Mouse (Mus musculus) erythroblast, adult 5-6 weeks (primary cell): Measurements from ENCODE around the gene Elac2. TPM values are rescaled to one million over a fixed set of nuclear protein-coding genes. Genes with fewer than 3 reads are reported as not detected.

ENCODE experiments used
- ATAC-seq: replicated peaks from 2 replicates; pipeline ENCODE4 v1.8.0; 2016; ENCODE audit warnings: moderate number of reproducible peaks, mild to moderate bottlenecking, moderate TSS enrichment, inconsistent platforms; ENCODE audit not compliant: poor library complexity, low FRiP score, severe bottlenecking
- total RNA-seq, 2 experiments: library from RNA; stranded (forward) in 1 of 2; stranded (reverse) in 1 of 2; fragments of 150-400 nt in 1 of 2; fragments of 200-764, 138-1000 nt in 1 of 2; gene quantifications; 2 replicates each; pipeline versions ENCODE4 v1.2.3 to v1.2.4; 2015 to 2017; ENCODE audit warnings: low replicate concordance in 2 of 2

The Elac2 gene
- total RNA-seq, 2 experiments from 2014 or later: 4.6 to 5.6 TPM

GRCm38 (mm10) chr11:65016754-65017153 is 37.9 kb downstream of the Elac2 start:
- no peak for ATAC-seq

DNA sequence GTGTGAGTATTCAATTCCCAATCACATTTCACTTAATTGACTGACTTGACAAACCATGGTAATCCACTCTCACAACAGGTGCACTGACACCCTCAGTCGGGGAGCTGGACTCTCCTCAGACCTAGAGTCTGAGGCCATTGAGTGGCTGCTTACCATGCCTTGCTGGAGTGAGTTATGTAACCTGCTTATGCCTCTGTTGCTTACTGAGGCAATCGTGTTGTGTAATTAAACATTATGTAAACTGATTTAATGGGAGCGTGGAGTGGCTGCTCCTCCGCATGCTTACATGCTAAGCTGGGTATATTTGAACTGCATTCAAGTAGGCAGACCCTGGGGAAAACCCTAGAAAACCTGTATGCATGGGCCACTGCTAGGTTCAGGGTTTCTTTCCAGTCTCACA is 41.9 kb downstream of the Elac2 start:
- ATAC-seq: no peak

GRCm38 (mm10) chr11:65022771-65023170 is 43.9 kb downstream of the Elac2 start:
- ATAC-seq: no peak

GRCm38 (mm10) chr11:65028049-65028448 is 49.2 kb downstream of the Elac2 start:
- no peak for ATAC-seq

- no peak for ATAC-seq
Observed at GRCm38 (mm10) chr11:65030201-65030600, 51.4 kb downstream of the Elac2 start.

DNA sequence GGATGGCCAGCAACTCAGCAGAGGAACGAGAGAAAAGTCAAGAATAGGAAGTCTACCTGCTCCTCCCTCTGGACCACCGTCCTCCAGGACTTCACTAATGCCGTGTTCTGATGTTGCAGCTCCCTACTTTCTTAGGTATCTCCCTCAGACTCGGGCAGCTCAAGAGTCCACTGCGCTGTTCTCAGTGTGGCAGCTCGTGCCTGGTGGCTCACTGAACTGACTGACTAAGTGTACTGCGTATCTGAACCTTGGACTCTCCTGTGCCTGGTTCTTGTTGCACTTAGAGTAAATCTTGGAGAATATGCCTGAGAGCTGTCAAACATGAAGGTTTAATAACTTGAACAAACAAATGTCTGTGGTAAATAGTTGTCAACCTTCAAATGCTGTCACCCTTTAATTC is 53.4 kb downstream of the Elac2 start:
- ATAC-seq: no peak

GRCm38 (mm10) chr11:65038996-65039395 is 60.2 kb downstream of the Elac2 start:
- ATAC-seq: no peak

GRCm38 (mm10) chr11:65039517-65040095 is 60.8 kb downstream of the Elac2 start:
- ATAC-seq: no peak

DNA sequence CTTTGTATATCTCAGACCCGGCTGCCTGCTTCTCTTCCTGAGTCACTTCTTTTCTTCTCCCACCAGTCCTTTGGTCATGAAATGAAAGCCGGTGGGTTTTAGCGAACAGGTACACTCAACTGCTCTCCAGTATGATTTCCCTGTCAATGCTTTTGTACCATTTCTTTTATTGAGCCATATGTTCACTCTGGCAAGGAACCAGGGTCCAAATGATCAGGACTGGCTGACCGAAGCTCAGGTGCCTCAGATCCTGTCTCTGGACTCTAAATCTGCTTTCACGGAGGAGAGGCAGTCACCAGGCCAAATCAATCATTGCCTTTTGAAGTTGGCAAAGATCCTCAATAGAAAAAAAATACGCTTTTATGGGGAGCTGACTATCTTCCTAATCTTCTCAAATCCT is 61.7 kb downstream of the Elac2 start:
- no peak for ATAC-seq

- ATAC-seq: no peak
Observed at GRCm38 (mm10) chr11:65049090-65049489, 70.3 kb downstream of the Elac2 start.

GRCm38 (mm10) chr11:65050819-65051218 is 72.0 kb downstream of the Elac2 start:
- no peak for ATAC-seq

Other genes starting within 250 kb of the Elac2 start
- gene 1700086D15Rik, start 180.9 kb downstream of the Elac2 start, total RNA-seq (2015; ENCODE audit: low replicate concordance): not detected in 2 replicates
- gene 1700086D15Rik, start 180.9 kb downstream of the Elac2 start, total RNA-seq (2017; ENCODE audit: low replicate concordance): not detected in 2 replicates
- not detected in 2 replicates for gene Arhgap44, start 183.9 kb downstream of the Elac2 start, total RNA-seq (2015; ENCODE audit: low replicate concordance)
- gene Arhgap44, start 183.9 kb downstream of the Elac2 start, total RNA-seq (2017; ENCODE audit: low replicate concordance): not detected in 2 replicates